Mouse (Mus musculus): ENCODE results near the gene Myo3b. TPM values are rescaled to one million over a fixed set of nuclear protein-coding genes. Genes with fewer than 3 reads are reported as not detected.

The Myo3b gene
- total and polyA plus RNA-seq, 3 experiments: 0.02 TPM; not detected in 2

DNA sequence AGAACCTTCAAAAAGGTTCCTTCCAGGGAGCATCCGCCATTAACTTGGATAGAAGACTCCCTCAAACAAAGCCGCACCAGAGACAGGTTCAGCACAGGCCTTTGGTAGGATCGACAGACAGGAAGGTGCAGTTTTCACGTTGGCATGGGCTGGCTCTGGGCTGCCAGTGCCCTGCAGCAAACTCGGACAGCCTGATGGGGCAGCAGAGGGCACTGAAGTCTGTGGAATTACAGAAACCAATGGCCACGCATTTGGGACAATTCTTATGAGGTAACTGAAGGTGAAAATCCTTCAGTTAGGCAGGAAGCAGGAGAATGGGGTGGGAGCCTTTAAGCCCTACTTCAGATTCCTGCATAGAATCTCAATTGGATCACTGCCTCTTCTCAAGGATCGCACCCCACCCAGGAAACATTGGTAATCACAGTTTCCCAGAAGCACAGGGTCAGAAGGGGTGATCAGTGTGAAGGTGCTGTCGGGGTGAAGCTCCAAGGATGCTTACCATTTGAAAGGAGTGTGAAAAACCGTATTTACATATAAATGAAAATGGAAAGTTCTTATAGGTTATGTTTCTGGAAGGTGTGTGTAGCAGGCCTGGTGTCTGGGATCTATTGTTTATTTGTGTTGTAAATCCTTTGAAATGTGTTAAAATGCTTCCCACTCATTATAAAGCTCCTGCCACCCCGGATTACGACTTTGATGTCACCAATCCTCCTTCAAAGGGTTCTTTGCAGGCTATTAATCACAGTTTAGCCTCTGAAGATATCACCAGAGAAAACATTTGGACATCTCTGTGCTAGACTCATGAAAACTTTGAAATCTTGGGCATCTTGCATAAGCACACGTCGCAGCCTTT lies 239.7 kb downstream of the Myo3b start:
- peak; percentile 67 for DNase-seq

DNA sequence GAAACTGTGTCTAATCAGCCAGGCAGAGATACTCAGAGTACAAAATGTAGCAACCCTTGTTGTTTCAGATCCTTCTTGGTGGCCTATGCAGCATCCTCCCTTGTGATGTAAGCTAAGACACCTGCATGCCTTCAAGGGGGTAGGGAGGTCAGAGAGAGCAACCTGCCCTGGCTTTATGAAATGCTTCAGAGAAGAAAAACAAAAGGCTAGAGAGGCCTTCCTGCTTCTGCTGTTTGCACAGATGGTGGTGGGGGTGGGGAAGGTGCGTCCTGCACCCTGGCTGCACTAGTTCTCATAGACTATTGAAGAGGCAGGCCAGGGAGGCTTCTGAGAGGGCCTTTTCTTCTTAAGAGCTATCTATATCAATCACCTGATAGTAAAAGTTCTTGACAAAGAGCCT lies 245.2 kb downstream of the Myo3b start:
- DNase-seq: no peak

DNA sequence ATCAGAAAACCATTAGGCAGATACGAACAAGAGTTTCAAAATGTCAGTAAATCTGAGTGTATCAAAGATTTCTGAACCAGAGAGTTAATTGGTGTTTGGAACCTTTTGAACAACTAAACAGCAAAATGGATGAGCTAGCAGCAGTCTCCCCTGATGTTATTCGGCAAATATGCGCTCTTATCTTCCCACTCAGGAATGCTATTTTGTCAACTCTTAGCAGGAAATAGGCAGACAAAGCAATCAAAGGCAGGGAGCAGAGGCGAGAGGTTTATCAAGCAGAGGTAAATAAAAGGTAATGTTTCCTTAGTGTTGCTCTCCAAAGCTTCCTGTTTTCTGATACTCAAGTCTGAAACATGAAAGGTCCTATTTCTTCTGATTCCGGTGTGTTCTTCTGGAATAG lies 252.1 kb downstream of the Myo3b start:
- DNase-seq: no peak

DNA sequence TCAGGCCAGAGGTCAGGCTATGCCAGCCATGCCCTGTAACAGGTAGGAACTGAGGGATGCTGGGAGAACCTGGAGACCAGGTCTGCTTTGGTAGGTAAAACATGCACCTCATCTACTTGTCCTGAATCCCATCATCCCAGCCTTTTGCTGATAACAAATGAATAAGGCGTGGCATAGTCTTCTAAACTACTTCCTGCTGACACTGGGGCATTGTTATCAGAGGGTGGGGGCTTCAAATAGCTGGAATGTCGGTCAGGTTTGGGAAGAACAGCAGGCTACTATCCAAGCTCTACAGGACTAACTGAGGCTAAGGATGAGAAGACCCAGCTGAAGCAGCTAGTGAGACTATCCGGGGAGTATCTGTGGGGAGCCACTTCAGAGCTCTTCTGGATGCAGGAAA lies 253.8 kb downstream of the Myo3b start:
- no peak for DNase-seq

DNA sequence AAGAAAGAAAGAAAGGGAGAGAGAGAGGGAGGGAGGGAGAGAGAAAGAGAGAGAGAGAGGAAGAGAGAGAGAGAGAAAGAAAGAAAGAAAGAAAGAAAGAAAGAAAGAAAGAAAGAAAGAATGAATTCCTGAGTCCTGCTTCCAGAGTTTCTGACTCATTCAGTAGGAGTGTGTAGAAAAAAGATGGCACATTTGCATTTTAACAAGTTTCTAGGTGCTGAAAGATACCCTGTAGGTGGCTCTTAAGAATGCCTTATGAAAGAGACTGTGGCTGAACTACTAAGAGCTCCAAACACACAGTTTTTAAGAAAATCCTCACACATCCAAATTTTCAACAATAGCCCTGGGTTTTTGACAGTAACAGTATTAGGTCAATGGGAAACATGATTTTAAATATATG lies 264.0 kb downstream of the Myo3b start:
- no peak for DNase-seq

DNA sequence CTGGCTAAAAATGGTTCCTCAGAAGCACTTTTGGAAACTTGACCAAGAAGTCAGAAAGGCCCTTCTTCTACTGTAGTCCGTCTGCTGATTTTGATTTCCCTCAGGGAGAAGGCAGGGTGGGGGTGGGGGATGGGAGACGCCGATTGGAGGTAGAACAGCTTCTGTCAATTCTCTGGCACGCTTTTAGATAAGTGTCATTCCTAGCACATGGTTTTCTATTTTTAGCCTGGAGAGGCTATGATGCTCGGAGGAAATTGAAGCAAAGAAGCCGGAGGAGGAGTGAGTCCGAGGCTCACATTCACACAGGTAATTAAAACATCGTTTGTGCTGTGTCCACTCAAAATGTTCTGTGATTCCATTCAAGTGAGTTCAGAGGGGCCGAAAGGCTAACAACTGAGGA lies 276.2 kb downstream of the Myo3b start:
- DNase-seq: no peak

DNA sequence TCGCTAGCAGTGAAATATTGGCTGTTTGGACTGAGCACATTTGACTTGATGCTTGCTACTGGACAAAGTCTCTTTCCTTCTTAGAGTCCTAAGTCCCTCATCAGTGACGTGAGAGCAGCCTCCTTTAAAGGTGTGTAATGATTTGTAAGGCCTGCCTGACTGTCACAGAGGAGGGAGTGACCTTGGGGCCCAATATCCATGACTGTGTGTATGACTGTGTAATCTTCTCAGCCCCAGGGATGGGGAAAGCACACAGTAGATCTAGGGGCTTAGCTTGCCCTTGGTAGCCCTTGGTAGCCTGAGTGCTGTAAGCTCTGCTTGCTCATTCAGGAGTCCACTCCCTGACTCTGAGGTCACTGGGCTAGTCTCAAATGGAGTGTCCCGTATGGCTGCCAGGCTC lies 276.8 kb downstream of the Myo3b start:
- no peak for DNase-seq

DNA sequence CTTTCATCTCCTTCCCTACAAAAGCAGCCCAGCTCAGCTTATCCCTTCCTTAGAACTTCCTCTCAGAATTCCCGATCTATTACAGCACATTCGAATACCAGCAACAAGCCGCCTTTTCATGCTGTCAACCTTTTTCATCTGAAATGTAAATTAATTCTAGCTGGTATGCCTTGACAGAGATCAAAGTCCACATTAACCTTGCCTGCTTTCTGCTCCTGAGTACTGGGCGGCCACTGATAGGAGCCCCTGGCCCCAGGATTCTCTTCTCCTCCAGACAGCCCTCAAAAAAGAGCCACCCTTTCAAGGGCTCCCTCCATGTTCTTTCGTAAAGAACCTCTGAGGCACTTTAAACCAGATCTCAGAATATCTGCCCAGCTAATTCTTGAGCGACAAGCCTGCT lies 278.9 kb downstream of the Myo3b start:
- no peak for DNase-seq

DNA sequence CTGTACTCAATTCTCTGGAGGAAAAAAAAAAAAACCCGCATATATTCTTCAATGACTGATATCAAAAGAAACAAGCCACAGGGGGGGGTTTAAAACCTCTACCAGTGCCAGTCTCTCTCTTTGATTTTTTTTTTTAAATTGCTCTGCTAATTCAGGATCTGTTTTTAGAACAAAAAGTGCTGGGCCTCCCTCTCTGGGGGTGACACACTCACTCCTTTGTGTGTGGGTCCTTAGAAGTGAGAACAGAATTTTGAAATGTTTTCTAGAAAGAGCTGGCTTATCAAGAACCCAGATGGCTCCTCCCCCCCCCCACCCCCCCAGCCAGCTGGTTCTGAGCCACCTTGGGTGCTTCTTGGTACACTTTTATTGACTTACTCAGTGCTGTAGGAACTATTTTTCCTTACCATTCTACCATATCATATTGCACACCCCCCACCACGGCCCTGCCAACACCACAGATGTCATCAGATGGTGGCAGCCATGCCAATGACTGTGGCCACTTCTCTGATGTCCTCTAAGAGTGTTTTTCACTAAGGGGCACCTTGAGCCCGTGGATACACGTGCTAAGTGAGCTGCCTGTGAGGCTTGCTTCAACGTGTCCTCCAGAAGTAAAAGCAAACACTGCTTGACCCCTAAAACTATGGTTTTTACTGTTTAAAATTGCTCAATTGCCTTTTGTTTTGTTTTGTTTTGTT lies 280.1 kb downstream of the Myo3b start:
- DNase-seq: no peak

DNA sequence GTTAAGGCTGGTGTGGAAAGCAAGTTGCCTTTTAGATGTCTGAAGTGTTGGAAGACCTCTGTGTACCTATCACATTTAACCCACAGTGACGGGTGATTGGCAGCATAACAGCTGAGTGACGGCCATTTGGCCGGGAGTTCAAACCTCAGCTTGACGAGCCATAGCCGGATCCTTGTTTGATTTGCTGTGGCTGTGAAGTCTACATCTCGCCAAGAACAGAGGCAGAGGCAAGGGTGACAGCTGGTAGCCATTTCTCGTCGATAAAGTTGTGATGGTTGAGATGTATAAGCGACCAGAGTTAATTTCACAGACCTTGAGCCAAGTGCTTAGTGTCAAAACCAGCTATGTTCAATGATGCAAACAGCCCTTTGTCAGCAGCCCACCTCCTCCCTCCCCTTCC lies 283.8 kb downstream of the Myo3b start:
- DNase-seq: no peak

DNA sequence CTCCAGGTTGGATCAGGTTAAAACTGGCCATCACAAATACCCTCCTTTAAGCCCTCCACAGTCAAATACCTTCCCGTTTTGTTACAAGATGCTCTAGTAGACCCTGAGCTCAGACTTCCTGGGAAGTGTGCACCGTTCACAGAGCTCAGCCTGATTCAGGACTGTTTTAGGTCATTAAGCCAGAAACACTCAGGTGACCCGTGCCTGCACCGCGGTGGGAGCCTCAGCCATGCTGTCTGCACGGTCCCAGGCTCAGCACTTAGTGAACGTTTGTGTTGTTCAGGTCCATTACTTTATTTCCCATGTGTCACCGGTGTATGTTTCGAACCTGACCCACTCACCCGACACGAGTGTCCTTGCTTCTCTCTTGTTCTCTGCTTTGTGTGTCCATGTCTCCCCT lies 288.7 kb downstream of the Myo3b start:
- no peak for DNase-seq

DNA sequence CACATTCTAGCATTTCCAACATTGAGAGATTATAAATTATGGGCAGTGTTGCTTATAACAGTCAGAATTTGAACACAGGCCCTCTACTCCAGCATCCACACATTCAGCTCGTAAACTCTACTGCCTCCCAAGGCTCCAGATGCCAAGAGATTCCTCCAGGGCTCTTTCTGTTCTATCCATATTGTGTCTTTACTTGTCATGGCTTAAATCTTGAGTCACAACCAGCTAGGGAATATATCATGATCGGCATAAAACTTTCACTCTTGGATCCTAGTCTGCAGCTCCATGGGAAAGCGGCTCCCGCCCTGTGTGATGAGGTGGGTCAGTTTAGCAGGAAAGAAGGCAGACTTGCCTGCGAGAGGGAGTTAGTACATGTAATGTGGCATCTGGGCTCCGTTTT lies 294.0 kb downstream of the Myo3b start:
- DNase-seq: no peak

DNA sequence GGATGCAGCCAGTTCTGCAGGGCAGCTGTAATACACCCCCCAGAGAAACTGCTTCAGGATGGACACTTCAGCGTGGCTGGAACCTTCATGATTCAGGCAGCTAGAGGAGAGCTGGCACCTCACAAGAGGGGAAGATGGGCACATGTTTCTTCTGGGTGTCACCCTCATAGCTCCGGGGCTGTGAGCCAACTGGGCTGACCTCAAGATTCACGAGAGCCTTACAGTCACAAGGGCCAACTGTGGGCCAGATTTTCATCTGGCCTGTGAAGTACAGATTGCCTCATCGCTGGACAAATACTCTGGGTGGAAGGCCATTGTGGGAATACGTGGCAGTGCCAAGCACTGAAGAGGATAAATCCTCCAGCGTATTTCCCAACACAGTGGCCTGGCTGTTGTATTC lies 294.6 kb downstream of the Myo3b start:
- peak; percentile 88 for DNase-seq

DNA sequence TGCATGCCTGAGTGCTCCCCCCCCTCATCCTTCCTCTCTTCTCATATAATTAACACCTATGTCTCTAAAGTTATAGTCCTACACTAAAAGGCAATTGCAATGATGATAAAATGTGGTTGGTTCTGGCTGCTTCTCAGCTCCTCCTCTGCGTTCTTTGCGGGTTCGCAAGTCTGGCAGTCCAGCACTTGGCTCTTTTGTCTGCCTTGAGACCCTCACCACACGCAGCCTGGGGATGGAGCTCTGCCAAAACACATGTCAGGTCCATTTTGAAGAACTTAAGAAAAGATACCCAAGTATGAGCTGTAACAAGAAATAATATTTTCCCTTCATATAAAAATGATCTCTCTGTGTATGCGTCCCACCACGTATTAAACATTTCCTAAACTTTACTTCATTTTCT lies 297.6 kb downstream of the Myo3b start:
- no peak for DNase-seq

DNA sequence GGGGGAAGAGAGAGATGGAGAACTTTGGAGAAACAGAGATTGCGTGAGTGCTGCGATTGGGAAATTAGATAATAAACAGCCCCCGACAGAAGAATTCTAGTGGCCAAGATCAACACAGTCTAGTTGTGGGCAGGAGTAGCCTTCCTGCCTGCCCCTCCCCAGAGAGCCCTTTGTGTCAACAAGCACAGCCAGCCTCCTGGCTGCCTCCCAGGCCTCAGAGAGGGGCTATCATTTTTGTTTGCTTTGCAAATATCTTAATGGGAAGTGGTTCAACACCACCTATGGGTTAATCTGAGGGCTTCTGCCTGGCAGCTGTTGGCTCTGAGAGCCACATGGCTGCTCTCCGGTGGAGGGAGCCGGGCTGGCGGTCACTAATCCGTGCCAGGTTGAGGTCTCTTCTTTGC lies 298.3 kb downstream of the Myo3b start:
- peak; percentile 53 for DNase-seq

DNA sequence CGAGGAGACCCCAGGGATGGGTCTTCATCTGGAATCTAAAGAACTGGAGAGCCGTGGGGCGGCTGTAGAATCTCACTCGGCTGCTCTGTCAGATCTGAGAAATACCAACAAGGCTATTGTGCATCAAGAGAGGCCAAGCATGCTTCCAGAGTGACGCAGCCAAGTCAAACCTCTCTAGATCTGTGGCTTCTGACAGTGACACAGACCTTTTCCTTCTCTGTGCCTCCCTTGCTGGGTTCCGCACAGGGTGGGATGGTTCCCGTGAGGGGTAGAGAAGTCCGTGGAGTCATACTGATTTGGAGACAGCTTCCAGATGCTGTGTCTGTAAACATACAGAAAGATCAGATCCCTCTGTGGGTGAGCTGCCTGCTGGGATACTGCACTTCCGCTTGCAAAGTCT lies 298.9 kb downstream of the Myo3b start:
- DNase-seq: no peak

DNA sequence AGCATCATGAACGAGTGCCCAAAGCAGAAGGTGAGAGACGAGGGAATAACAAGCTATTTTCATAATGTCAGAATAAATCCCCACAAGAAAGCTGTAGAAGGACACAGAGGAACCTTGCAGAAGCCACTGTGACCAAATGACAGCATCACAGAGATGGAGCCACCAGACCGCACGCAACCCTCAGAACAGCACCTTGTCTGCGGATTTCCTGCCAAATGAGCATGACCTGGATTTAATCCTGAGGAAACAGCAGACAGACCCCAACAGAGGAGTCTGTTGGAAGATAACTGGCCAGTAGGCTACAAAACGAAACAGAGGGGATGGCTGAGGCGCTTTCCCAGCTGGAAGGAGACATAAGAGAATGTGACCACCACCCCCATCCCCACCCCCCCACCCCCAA lies 300.1 kb downstream of the Myo3b start:
- DNase-seq: no peak

DNA sequence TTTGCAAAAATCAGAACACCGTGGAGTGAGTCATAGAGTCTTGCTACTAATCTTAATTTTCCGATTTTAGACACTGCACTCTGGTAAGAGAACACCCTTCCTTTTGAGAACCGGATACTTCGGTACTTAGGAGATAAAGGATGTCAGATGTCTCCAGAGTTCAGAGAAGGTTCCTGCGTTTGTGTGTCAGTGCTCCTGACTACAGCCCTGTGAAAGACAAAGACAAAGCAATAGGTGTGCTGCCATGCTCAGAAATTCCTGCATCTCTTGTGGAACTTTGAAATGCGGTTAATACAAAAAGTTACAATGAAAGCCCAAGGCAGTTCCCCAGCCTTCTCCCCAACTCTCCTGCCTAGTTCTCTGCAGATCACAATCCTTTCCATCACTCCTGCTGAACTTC lies 300.6 kb downstream of the Myo3b start:
- DNase-seq: no peak

DNA sequence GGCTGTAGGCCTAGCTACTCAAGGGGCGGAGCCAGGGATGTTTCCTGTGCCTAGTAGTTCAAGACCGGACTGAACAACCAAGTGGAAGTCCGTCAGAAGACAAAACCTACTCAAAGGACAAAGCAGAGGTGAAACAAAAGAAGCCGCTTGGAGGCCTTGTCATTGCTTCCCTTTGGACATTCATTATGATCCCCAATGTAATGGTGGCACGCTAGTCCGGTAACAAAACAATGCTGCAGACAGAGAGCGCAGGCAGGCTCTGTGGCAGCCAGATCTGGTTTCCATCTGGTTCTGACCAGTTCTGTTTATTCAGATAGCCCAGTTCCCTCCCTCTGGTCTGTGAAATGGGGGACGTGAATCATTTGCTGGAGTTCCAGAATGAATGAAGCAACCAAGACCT lies 301.3 kb downstream of the Myo3b start:
- no peak for DNase-seq

DNA sequence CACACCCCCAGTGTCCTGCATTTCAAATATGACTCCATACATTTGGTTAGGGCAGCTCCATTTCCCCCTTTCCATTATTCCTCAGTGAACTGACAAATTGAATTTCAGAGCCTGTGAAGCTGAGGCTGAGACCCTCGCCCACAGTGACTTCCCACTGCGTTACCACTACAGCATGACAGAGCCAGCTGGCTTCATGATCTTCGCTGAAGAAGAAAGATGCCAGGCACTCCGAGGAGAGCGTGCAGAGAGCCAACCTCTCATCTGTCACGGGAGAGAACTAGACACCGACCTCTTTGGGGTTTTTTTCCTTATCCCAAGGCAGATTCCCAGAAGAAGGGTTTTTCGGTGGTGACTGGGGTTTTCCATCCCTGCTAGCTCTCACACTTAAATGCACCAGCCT lies 306.2 kb downstream of the Myo3b start:
- no peak for DNase-seq

DNA sequence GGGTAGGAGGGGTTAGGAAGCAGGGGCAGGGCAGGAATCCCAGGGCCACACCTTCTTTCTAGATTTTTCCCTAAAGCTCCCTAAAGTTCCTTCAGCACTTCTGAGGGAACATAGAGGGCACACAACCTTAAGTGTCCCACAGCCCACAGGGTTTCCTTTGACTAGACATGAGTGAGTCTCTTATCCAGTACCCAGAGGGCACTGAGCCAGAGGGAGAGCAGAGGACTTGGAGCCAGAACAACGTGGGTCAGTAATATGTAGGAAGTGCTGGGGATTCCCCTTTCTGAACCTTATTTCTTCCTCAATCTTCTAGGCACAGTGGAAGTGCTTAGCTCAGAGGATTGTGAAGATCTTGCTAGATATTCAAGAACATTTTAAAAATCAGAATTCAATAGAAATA lies 308.6 kb downstream of the Myo3b start:
- no peak for DNase-seq

DNA sequence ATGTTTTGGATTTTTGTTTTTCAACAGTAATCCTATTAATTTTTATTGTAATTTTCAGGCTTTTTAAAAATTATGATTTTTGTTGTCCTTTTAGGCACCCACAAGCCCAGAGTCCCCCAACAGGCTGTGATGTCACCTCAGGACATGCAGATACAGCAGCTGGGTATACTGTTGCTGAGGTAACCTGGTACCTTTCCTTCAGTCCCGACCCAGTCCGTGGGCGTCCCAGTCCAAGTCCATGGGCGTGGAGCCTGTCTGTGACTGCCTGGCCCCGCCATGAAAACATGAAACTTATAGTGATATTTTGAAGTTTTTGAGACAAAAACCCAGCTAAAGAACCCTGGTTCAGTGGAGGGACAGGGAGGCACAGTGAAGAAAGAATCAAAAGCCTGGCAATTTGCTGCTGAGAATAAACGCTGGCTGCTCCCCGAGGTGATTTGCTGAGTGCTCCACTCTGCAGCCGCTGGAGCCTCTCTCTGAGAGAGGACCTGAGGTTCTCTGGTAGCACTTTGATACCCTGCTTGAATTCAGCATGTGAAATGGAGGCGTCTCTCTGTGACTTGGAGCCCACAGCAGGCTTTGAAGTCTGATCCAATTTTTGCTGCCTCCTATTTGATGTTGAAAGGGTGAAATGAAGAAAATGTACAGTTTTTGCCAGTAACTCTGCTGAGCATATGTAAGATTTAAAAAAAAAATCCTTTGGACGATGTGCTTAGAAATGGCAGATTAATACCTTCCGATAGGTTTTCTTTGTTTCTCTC lies 310.0 kb downstream of the Myo3b start:
- DNase-seq: no peak

Measured in adrenal gland, adult 2 months (tissue).